In genomic region chr13:75838506-75838905, GRCm38 (mm10) we compare ENCODE assay signal across 24 mouse cellular contexts. TPM values are rescaled to one million over a fixed set of nuclear protein-coding genes. Genes with fewer than 3 reads are reported as not detected.
DNase-seq lines count a peak whose midpoint lies in the region; ATAC-seq lines count a peak whose summit lies in the region.
"Had no signal": no experiment of that assay in that cellular context is flagged by ENCODE, and none has a peak within 500 bp of the region (broad histone marks: within the 10 kb centered on the region; RNA-seq: fewer than 3 reads in every experiment).

No protein-coding gene starts in this region.

- H3K27ac ChIP-seq in embryonic facial prominence, embryonic 10.5 days (replicated peaks): 0 out of 2 replicates have a peak overlapping the region, but pooled peaks have one; percentile 55
- peak overlapping the region; percentile 60 for H3K27ac ChIP-seq in intestine, embryonic 16.5 days (ENCODE audit: low read length)
- H3K27ac ChIP-seq in kidney, embryonic 14.5 days (ENCODE audit: low read depth, low read length): no peak overlapping the region
- H3K27ac ChIP-seq: embryonic facial prominence, embryonic 13.5 days; forebrain, embryonic 12.5 days; limb, embryonic 12.5 days had no signal

- peak; percentile 26 to 54 for DNase-seq in lung, adult 18-20 months
- DNase-seq in lung, postnatal 4 days: no peak
- no peak for DNase-seq in embryonic facial prominence, embryonic 10.5 days (ENCODE audit: low spot score)
- peak; percentile 60 for DNase-seq in lung, postnatal 36 days
- DNase-seq: adrenal gland, postnatal 10 days; cerebellum, adult 8-10 months; cerebellum, postnatal 25 days; forebrain, postnatal 0 days; heart, adult 2 months; heart, postnatal 4 days; kidney, postnatal 25 days; thymus, adult 18-20 months; thymus, postnatal 36 days had no signal

- WGBS in embryonic facial prominence, embryonic 10.5 days: 86% methylated on average over 4 of the region's 4 CpGs
- WGBS in intestine, embryonic 16.5 days: 82% methylated on average over 4 of the region's 4 CpGs
- WGBS in kidney, embryonic 14.5 days: 95% methylated on average over 4 of the region's 4 CpGs

- ATAC-seq in intestine, embryonic 16.5 days: no peak
- ATAC-seq in kidney, embryonic 14.5 days (ENCODE audit: low FRiP score, low TSS enrichment): no peak
- ATAC-seq in erythroblast, adult 5-6 weeks (replicated peaks; ENCODE audit: low FRiP score, poor library complexity, severe bottlenecking): no peak
- ATAC-seq: forebrain, postnatal 0 days; inflammation-experienced regulatory T-cells, adult 6 months had no signal

- peaks cover 36% of the 10 kb centered on the region for H3K4me1 ChIP-seq in embryonic facial prominence, embryonic 10.5 days
- peaks cover 28% of the 10 kb centered on the region; the same call in 1 of the 2 replicates for H3K4me1 ChIP-seq in intestine, embryonic 16.5 days (ENCODE audit: control insufficient read depth, insufficient read depth, low read length)
- peaks cover 11% of the 10 kb centered on the region for H3K4me1 ChIP-seq in kidney, embryonic 14.5 days (ENCODE audit: control insufficient read depth, insufficient read depth, low read length)

- no peaks in the 10 kb centered on the region for H3K36me3 ChIP-seq in embryonic facial prominence, embryonic 10.5 days (replicated peaks)
- no peaks in the 10 kb centered on the region for H3K36me3 ChIP-seq in intestine, embryonic 16.5 days (ENCODE audit: control insufficient read depth, insufficient read depth, low read length)
- no peaks in the 10 kb centered on the region for H3K36me3 ChIP-seq in kidney, embryonic 14.5 days (ENCODE audit: control insufficient read depth, insufficient read depth, low read length)
- H3K36me3 ChIP-seq: embryonic facial prominence, embryonic 13.5 days; forebrain, embryonic 12.5 days; heart, embryonic 12.5 days; hindbrain, embryonic 15.5 days; kidney, embryonic 15.5 days; limb, embryonic 12.5 days had no signal

- no peaks in the 10 kb centered on the region for H3K9me3 ChIP-seq in embryonic facial prominence, embryonic 10.5 days
- H3K9me3 ChIP-seq in intestine, embryonic 16.5 days (ENCODE audit: control insufficient read depth, low read length): no peaks in the 10 kb centered on the region
- no peaks in the 10 kb centered on the region for H3K9me3 ChIP-seq in kidney, embryonic 14.5 days (ENCODE audit: control insufficient read depth, low read length)
- H3K9me3 ChIP-seq: embryonic facial prominence, embryonic 13.5 days; forebrain, embryonic 12.5 days; G1E; heart, embryonic 12.5 days; hindbrain, embryonic 15.5 days; kidney, embryonic 15.5 days; limb, embryonic 12.5 days had no signal

- no peak overlapping the region for H3K4me3 ChIP-seq in embryonic facial prominence, embryonic 10.5 days
- no peak overlapping the region for H3K4me3 ChIP-seq in intestine, embryonic 16.5 days (ENCODE audit: low read length)
- H3K4me3 ChIP-seq in kidney, embryonic 14.5 days (ENCODE audit: low read length): no peak overlapping the region
- H3K4me3 ChIP-seq: embryonic facial prominence, embryonic 13.5 days; forebrain, embryonic 12.5 days; heart, adult 2 months; heart, embryonic 12.5 days; hindbrain, embryonic 15.5 days; kidney, embryonic 15.5 days; limb, embryonic 12.5 days had no signal

- H3K4me2 ChIP-seq in intestine, embryonic 16.5 days (ENCODE audit: low read depth, low read length): no peak overlapping the region
- no peak overlapping the region for H3K4me2 ChIP-seq in kidney, embryonic 14.5 days (replicated peaks; ENCODE audit: low read depth, low read length)
- H3K4me2 ChIP-seq: forebrain, embryonic 12.5 days; kidney, embryonic 15.5 days; limb, embryonic 12.5 days had no signal

- H3K9ac ChIP-seq in intestine, embryonic 16.5 days (ENCODE audit: low read depth, low read length): no peak overlapping the region
- H3K9ac ChIP-seq in kidney, embryonic 14.5 days (ENCODE audit: low read depth, low read length): no peak overlapping the region
- H3K9ac ChIP-seq: embryonic facial prominence, embryonic 13.5 days; forebrain, embryonic 12.5 days; forebrain, postnatal 0 days; heart, embryonic 12.5 days; hindbrain, embryonic 15.5 days; kidney, embryonic 15.5 days; limb, embryonic 12.5 days had no signal

- no peaks in the 10 kb centered on the region for H3K27me3 ChIP-seq in embryonic facial prominence, embryonic 10.5 days (replicated peaks; ENCODE audit: low read depth, poor library complexity, severe bottlenecking)
- H3K27me3 ChIP-seq in intestine, embryonic 16.5 days (replicated peaks; ENCODE audit: control insufficient read depth, insufficient read depth, low read length): no peaks in the 10 kb centered on the region
- H3K27me3 ChIP-seq in kidney, embryonic 14.5 days (ENCODE audit: control insufficient read depth, insufficient read depth, low read length): no peaks in the 10 kb centered on the region
- H3K27me3 ChIP-seq: embryonic facial prominence, embryonic 13.5 days; forebrain, embryonic 12.5 days; heart, embryonic 12.5 days; hindbrain, embryonic 15.5 days; kidney, embryonic 15.5 days; limb, embryonic 12.5 days had no signal

RNA-seq across cellular contexts. Expression of gene Glrx, which starts 1.2 kb away (rescaled TPM):
- polyA plus RNA-seq in embryonic facial prominence, embryonic 10.5 days (2016; fragmentation: Nextera tagmentation; extraction: Ambion mirVana): 24.3 and 26.9 TPM in 2 replicates
- 210 and 253 TPM in 2 replicates for polyA plus RNA-seq in intestine, embryonic 16.5 days (2015; fragmentation: Nextera tagmentation; extraction: Ambion mirVana)
- 36.4 and 42.5 TPM in 2 replicates for polyA plus RNA-seq in kidney, embryonic 14.5 days (2014; fragmentation: Nextera tagmentation; extraction: Ambion mirVana)
- 94.9 and 109 TPM in 2 replicates for total RNA-seq in erythroblast, adult 5-6 weeks (2015; ENCODE audit: low replicate concordance)
- total RNA-seq in erythroblast, adult 5-6 weeks (2017; ENCODE audit: low replicate concordance): 49.8 and 70.8 TPM in 2 replicates

Comparison
In these comparisons a context has a peak if more than half of its experiments do, and no peak if none do; other contexts are left out.
1. DNase-seq: peak in lung, adult 18-20 months (2 of 2) and lung, postnatal 36 days (single experiment); none in lung, postnatal 4 days (0 of 2) and embryonic facial prominence, embryonic 10.5 days (single experiment).